Mouse (Mus musculus): ENCODE measurements around the gene Gabpa.

Gene Gabpa

DNA sequence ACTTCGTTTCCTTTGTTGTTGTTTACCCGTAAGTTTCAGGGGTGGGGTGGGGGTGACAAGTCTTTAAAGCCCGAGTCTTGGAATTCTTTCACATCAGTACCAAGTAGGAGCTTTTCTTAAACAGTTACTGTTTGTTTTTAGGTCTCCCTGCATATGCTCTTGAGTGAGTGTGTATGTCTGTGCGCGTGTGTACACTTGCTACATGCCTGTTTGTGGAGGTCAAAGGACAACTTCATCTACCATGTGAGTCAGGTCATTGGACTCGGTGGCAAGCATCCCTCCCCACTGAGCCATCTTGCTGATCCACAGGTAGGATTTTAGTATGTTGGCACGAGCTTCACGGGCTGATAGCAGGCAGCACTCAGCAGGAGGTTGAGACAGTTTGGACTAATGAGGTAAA lies 39.1 kb downstream of the Gabpa start:
- no peak for DNase-seq

DNA sequence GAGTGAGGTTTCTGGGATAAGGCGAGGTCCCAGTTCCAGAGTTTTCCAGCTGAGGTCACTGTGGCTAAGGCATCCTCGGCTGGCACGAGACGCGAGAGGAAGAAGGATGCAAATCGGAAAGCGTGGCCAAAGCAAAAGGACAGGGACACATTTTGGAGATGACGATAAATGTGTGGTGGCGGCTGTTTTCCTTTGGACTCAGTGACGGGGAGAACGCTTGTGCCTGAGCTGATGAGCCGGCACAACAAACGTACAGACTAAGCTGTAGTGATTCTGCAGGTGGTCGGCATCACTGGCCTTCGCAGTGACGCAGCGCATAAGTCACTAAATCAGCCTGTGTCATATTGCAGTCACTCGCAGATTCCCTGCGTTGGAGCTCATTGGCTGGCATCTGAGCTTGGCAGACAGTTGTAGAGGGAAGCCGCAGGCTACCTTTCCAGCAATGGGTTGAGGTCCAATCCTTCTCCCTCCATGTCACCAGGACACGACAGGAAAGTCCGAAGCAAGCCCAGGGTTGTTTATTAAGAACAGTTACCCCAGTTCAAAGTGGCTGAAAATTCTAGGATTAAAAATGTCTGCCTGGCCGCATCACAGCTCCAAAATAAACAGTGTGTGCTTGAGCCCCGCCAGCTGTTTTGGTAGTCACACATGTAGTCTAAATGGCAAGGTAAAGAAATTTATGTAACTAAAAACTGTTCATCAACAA lies 40.4 kb downstream of the Gabpa start:
- DNase-seq: peak; percentile 5

DNA sequence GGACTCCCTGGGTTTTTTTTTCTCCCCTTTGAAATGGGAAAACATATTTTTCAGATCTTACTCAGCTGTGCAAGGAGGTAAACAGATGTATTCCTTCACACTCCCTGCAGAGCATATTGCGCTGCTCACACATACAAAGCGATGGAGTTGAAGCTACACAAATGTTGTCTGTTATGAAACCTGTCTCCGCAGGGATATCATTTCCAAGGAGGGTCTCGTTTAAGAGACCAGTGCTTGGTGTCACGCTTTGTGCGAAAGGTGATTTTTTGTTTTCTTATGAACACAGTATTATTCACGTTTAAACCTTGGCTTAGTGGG lies 41.0 kb downstream of the Gabpa start:
- no peak for DNase-seq

DNA sequence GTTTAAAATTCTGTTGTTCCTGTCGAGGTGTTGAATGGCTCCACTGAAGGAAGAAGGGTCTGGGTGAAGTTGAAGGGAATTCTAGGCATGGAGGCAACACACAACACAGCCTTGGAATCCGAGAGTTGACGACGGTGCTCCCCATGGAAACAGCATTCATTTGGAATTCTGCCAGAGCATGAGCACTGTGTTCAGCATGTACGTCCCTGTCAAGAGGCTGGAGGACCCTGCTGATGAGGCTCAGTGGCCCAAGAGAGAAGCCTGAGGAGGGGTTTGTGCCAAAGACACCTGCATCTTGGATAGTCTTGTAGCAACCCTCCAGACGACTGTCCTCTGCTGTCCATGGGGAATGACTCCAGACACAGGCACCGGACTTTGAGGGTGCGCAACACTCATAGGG lies 41.4 kb downstream of the Gabpa start:
- no peak for DNase-seq

DNA sequence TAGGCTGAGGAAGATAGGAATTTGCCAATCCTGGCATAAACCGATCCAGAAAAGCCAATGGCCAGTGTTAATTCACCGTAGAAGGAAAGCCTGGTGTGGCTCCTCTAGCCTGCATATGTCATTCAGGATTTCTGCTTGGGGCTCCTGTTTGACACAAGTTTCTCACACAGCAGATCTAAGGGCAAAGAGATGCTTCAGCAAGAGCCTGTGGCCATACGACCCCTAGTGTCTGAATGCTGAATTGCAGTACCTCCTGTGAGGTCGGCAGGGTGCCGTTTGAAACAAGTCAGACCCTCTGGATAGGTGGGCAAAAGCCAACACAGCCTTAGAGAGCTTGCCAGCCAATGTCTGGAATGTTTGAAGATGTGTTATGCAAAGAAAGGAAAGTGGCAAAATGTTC lies 44.4 kb downstream of the Gabpa start:
- peak; percentile 70 for DNase-seq

DNA sequence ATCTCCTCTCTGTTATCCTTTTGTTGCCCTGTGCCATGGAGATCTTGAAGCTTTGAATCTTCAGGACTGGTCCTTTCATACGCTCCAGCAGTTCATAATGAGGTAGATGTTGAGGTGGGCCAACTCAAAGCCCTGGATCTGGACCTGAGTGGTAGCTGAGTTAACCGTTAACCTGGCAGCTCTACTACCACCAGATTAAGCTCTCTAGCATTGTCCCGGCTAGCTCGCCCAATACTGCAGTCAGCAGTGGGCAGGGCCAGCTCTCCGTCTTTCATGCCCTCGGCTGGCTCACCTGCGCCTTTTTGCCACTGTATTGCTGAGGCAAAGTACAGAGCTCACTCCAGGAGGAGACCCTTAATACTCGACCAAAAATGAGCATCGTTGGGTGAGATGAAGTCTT lies 46.4 kb downstream of the Gabpa start:
- no peak for DNase-seq

DNA sequence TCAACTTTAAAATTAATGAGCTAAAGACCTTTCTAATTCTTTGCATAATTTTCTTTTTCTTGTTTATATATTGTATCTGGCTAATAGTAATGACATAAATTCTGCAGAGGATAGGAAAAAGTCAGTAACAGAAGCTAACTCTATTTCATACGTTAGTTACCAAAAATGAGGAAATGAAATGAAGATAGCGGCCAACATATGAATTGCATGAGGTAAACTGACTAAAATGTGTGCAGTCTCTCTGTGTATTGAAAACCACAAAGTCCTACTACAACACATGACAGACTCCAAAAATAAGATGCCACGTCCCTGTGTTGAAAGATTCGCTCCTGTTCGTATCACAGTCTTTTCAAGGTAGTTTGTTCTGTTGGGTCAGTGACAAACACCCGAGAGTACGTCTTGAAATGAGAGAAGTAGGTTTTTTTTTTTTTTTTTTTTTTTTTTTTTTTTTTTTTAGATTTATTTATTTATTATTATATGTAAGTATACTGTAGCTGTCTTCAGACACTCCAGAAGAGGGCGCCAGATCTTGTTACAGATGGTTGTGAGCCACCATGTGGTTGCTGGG lies 47.1 kb downstream of the Gabpa start:
- no peak for DNase-seq

DNA sequence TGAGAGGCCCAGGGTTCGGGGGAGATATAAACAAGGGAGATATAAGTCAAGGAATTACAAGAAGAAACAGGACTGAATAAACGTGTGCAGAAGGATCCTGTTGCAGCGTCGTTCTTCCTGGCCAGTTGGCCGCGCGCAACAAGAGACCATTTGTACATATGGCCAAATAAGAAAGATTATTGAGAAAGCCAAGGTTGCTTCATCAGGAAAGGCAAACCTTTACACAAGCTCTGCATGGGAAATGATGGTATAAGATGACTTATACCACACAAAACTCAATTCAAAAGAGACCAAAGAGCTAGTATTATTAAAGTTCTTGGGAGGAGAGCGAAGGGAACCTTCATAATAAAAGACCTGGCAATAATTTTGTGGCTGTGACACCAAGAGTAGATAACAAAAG lies 49.8 kb downstream of the Gabpa start:
- no peak for DNase-seq

DNA sequence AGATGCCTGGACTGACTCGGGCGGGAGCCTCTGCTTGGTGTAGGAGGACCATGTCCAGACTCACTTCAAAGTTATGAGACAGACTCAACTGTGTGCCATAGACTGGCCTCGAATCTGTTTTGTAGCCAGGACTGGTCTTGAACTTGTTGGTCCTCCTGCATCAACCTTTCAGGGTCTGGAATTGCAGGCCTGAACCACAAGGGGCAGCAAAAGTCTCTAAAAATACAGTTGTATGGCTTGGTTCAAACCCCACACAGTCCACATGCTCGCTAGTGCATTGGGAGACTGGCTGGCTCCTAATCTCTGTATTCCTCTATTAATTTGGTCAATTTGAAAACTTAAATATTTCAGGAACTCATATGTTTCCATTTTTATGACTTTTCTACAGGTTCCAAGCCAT lies 68.3 kb downstream of the Gabpa start:
- DNase-seq: no peak

DNA sequence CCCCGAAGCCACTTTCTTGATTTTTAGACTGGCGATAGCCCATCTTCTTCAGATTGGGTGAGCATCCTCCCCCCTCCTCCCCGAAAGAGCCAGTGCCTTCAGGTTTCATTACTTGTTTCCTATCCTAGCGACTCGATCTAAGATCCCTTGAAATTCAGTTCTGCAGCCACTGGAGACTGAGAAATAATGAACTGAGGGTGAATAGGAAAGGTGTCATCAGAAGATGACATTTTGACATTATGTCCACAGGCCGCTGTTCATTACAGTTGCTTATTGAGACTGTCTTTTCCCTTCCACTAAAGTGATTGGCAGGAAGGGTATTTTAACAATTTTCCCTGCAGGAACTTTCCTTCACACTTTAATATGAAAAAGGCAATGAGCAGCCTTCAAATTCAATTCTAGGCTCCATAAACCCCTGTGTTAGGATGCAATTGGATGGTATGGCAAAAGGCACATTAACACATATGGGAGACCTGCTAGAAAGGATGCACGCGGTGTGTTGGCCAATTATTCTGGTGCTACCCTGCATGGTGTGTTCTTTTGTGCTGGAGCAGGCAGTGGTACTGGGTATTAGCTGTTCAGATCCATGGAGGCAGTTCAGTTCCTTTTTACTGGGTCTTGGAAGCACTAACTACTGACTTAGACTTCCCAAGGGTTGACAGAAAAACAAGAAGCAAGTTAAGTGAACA lies 76.9 kb downstream of the Gabpa start:
- no peak for DNase-seq

All from cerebellum, adult 11 months (tissue).